Comparison of ENCODE assay signal across 9 mouse cellular contexts in genomic region chr4:3053060-3053406, GRCm38 (mm10).
A peak's percentile ranks its signal among the peaks of the same experiment; 100 is the strongest.
DNase-seq lines count a peak whose midpoint lies in the region; ATAC-seq lines count a peak whose summit lies in the region.
"Had no signal": no experiment of that assay in that cellular context is flagged by ENCODE, and none has a peak within 500 bp of the region (broad histone marks: within the 10 kb centered on the region; RNA-seq: fewer than 3 reads in every experiment).

No protein-coding gene starts in this region.

- peak; percentile 3; the same call in 1 of the 2 replicates for ATAC-seq in liver, embryonic 11.5 days (replicated peaks; ENCODE audit: low FRiP score)
- peak; percentile 35; the same call in 1 of the 2 replicates for ATAC-seq in forebrain, embryonic 14.5 days
- ATAC-seq in megakaryocyte, adult 5-6 weeks (ENCODE audit: poor library complexity, severe bottlenecking) = 0 out of 2 replicates have a peak, but pooled peaks have one; percentile 1

- H3K27me3 ChIP-seq in liver, embryonic 11.5 days (replicated peaks; ENCODE audit: control insufficient read depth, insufficient read depth, low read length) = no peaks in the 10 kb centered on the region
- H3K27me3 ChIP-seq in forebrain, embryonic 14.5 days (replicated peaks; ENCODE audit: control insufficient read depth, insufficient read depth, low read length) = no peaks in the 10 kb centered on the region
- no peaks in the 10 kb centered on the region for H3K27me3 ChIP-seq in embryonic facial prominence, embryonic 10.5 days (replicated peaks; ENCODE audit: low read depth, poor library complexity, severe bottlenecking)

- no peak overlapping the region for H3K4me2 ChIP-seq in liver, embryonic 11.5 days
- H3K4me2 ChIP-seq in forebrain, embryonic 14.5 days (ENCODE audit: low read length) = no peak overlapping the region

- H3K9me3 ChIP-seq in liver, embryonic 11.5 days (ENCODE audit: control insufficient read depth, low read length) = peaks cover 67% of the 10 kb centered on the region
- peaks cover 65% of the 10 kb centered on the region for H3K9me3 ChIP-seq in forebrain, embryonic 14.5 days (replicated peaks; ENCODE audit: control insufficient read depth, low read length)
- H3K9me3 ChIP-seq in embryonic facial prominence, embryonic 10.5 days = peaks cover 67% of the 10 kb centered on the region

- no peaks in the 10 kb centered on the region for H3K36me3 ChIP-seq in liver, embryonic 11.5 days (ENCODE audit: control insufficient read depth, insufficient read depth, low read length)
- H3K36me3 ChIP-seq in forebrain, embryonic 14.5 days (ENCODE audit: control insufficient read depth, insufficient read depth, low read length) = no peaks in the 10 kb centered on the region
- H3K36me3 ChIP-seq in embryonic facial prominence, embryonic 10.5 days (replicated peaks) = no peaks in the 10 kb centered on the region

- H3K4me3 ChIP-seq in liver, embryonic 11.5 days (ENCODE audit: low read depth, low read length) = no peak overlapping the region
- no peak overlapping the region for H3K4me3 ChIP-seq in forebrain, embryonic 14.5 days (ENCODE audit: low read depth, low read length)
- no peak overlapping the region for H3K4me3 ChIP-seq in embryonic facial prominence, embryonic 10.5 days
- H3K4me3 ChIP-seq: left cerebral cortex, adult 2 months had no signal

- no peaks in the 10 kb centered on the region for H3K4me1 ChIP-seq in liver, embryonic 11.5 days (replicated peaks; ENCODE audit: control insufficient read depth, insufficient read depth, low read length)
- H3K4me1 ChIP-seq in forebrain, embryonic 14.5 days (ENCODE audit: control insufficient read depth, insufficient read depth, low read length) = no peaks in the 10 kb centered on the region
- H3K4me1 ChIP-seq in embryonic facial prominence, embryonic 10.5 days = no peaks in the 10 kb centered on the region

- peak; percentile 2 for DNase-seq in gastrocnemius, adult 18-20 months (ENCODE audit: low spot score)
- no peak for DNase-seq in gastrocnemius, postnatal 10 days
- no peak for DNase-seq in liver, embryonic 11.5 days (ENCODE audit: low spot score)
- no peak for DNase-seq in liver
- DNase-seq in forebrain, embryonic 14.5 days (ENCODE audit: low spot score) = no peak
- no peak for DNase-seq in embryonic facial prominence, embryonic 10.5 days (ENCODE audit: low spot score)
- no peak for DNase-seq in right cerebral cortex, postnatal 25 days

- H3K27ac ChIP-seq in liver, embryonic 11.5 days (ENCODE audit: low read depth, low read length) = no peak overlapping the region
- H3K27ac ChIP-seq in forebrain, embryonic 14.5 days (ENCODE audit: low read depth, low read length) = no peak overlapping the region
- no peak overlapping the region for H3K27ac ChIP-seq in embryonic facial prominence, embryonic 10.5 days (replicated peaks)
- H3K27ac ChIP-seq: left cerebral cortex, adult 2 months had no signal

- no peak overlapping the region for H3K9ac ChIP-seq in liver, embryonic 11.5 days (ENCODE audit: low read depth, low read length)
- H3K9ac ChIP-seq in forebrain, embryonic 14.5 days (ENCODE audit: low read length) = no peak overlapping the region

- 58% methylated on average over 4 of the region's 4 CpGs for WGBS in liver, embryonic 11.5 days
- 62% methylated on average over 4 of the region's 4 CpGs for WGBS in forebrain, embryonic 14.5 days
- 57% methylated on average over 4 of the region's 4 CpGs for WGBS in embryonic facial prominence, embryonic 10.5 days
